Mouse (Mus musculus): ENCODE results near the gene Neurog2.

The Neurog2 gene

DNA sequence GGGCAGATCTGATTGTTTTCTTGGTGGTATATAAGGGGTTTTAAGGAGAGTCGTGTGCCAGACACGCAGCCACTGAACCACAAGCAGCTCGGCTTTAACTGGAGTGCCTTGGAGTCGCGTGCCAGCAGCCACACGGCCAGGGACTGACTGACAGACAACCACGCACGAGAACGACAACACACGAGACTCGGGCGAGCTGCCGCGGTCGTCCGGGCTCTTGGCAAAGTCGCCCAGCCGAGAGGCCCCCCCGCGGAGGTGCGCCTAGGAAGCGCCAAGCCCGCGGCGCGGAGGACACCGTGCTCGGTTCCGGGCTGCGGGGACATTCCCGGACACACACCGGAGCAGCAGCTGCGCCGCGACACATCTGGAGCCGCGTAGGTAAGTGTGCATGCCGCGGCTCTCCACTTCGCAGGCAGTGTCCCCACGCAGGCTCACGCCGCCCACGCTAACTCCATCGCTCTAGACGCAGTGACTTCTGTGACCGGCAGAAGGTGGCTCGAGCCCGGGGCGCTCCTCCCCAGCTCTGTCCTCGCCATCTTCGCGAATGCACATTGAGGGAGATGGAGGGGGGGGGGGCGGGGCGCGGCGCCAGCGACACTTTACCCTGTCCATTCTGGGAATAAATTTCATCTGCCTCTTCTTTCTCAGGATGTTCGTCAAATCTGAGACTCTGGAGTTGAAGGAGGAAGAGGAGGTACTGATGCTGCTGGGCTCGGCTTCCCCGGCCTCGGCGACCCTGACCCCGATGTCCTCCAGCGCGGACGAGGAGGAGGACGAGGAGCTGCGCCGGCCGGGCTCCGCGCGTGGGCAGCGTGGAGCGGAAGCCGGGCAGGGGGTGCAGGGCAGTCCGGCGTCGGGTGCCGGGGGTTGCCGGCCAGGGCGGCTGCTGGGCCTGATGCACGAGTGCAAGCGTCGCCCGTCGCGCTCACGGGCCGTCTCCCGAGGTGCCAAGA, at the start of gene Neurog2:
TSS of gene Neurog2 (plus strand) at position 56 of the 953 bp plus-strand sequence.
- no peak for DNase-seq

- no peak for DNase-seq
Observed at GRCm38 (mm10) chr3:127597136-127597535, 35.8 kb upstream of the Neurog2 start.

- no peak for DNase-seq
Observed at GRCm38 (mm10) chr3:127608109-127608508, 24.8 kb upstream of the Neurog2 start.

DNA sequence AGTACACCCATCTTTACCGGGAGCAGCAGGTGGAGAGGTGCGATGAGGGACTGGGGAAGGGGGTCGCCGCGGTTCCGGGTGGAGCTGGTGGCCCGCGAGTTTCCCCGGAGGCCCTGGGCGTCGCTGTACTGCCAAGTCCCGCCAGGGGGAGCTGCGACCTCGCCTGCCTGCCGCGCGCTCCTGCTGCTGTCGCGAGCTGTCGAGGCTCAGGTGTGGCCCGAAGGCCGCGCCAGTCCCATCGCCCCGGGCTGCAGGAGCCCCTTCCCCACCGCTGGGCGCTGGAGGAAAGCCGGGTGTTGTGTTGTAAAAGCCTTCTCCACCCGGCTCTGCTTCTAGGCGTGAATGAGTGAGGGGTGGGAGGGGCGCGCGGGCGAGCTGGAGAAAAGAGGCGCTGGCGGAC, 7.6 kb upstream of the Neurog2 start:
- peak; percentile 55 to 77 for DNase-seq

DNA sequence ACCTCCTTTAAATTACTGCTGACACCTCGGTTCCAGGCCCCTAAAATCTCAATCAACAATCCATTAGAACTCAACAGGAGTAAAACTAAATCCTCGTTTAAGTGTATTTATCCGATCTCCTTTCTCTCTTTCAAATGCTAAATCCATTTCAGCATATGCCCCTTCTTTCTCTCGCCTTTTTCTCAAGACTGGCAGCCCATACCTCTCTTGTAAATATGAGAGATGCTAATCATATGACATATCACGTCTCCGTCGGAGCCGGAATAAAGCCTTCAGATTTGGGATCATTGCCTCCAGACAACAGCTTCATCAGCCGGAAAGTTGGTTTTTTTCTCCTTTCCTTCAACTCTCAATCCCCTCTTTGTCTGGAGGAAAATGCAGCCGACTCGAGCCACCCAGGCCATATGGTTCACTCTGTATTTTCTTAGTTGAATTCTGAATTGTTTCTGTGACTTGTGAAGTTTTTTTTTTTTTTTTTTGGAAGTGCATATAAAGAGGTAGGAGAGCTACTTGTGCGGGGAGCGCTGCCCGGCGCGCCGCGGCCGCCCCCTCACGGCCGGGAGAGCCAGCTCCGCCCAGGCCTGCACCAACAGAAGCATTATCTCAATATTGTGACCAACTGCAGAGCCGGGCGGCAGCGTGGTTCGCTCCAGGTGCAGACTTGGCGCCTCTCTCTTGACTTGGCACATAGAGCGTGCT, 7.1 kb upstream of the Neurog2 start:
- DNase-seq, result no peak

GRCm38 (mm10) chr3:127626524-127626923, 6.4 kb upstream of the Neurog2 start:
- DNase-seq, result no peak

GRCm38 (mm10) chr3:127627151-127627955, 5.6 kb upstream of the Neurog2 start:
- DNase-seq, result no peak

- DNase-seq, result no peak
Observed at GRCm38 (mm10) chr3:127627956-127628310, 5.0 kb upstream of the Neurog2 start.

- DNase-seq, result no peak
Observed at GRCm38 (mm10) chr3:127628311-127629184, 4.4 kb upstream of the Neurog2 start.

DNA sequence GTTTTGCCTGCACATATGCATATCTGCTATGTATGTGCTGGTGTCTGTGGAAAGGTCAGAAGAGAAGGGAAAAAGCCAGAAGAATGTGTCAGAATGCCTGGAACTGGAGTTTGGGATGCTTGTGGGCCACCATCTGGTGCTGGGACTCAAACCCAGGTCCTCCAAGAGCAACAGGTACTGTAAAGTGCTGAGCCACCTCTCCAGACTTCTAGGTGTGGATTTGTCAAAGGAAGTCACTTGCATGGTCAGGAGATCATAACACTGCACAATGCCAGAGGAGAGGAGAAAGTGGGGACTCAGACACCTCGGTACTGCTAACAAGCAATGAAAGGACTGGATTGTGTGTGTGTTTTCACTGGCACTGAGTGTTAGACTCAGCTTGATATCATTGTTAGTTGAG, 2.7 kb upstream of the Neurog2 start:
- DNase-seq, result no peak

- no peak for DNase-seq
Observed at GRCm38 (mm10) chr3:127630735-127631372, 2.1 kb upstream of the Neurog2 start.

GRCm38 (mm10) chr3:127631582-127631981, 1.4 kb upstream of the Neurog2 start:
- DNase-seq, result no peak

GRCm38 (mm10) chr3:127632531-127632930, 404 bp upstream of the Neurog2 start:
- DNase-seq, result no peak

- peak; percentile 38 to 77 for DNase-seq
Observed at GRCm38 (mm10) chr3:127634101-127634983, 1.4 kb downstream of the Neurog2 start.

DNA sequence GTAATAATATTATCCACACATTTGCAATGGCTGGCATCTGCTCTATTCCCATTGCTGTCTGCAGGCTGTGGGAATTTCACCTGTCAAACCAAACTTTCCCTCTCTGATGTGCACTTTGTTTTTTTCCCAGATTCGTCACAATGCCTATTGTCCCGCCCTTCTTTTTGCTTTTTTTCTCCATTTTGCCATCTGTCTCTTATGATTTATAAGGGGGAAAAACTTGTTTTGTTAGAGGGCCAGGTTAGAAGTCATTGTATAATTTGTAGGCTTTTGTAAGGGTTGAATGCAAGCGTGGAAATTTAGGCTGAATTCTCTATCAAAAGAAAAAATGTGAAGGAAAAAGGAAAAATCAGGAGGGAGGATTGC, 2.0 kb downstream of the Neurog2 start:
- DNase-seq, result no peak

DNA sequence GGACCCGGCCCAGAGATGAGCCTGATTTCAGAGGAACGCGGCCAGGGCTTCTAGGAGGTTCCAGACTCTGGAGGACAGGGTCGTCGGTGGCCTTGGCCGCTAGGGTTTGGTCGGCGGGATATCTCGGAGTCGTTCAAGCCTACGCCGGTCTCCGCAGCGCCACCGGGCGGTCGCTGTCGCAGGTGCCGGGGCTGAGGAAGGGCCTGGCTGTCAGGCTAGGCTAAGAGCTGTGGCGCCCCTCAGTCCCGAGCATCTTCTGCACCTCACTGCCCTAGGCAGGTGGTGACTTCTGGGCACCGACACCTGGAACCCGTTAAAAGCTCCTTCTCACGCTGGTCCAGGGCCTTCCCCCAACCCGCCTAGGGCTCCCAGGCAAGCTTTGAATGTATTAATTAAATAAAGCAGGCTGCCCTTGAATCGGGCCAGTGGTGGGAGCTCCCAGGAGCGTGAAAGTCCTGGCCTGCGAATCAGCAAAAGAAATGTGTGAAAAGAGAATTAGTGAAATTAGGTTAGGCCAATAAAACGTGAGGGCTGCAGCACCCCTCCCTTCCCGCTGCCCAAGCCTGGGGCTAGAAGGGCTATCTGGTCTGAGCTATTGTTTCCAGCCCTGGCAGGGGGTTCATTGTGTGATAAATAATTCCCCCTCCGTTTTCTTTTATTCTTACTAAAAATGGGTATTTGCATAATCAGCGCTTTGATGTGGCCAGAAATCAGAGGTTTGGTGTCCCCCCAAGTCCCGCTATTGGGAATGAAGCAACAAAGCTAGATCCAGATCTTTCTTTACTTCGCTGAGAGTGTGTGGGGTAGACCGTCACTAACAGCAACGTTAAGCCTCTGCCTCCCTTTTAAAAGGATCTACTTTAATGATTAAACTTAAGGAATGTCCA, 7.2 kb downstream of the Neurog2 start:
- DNase-seq, result no peak

DNA sequence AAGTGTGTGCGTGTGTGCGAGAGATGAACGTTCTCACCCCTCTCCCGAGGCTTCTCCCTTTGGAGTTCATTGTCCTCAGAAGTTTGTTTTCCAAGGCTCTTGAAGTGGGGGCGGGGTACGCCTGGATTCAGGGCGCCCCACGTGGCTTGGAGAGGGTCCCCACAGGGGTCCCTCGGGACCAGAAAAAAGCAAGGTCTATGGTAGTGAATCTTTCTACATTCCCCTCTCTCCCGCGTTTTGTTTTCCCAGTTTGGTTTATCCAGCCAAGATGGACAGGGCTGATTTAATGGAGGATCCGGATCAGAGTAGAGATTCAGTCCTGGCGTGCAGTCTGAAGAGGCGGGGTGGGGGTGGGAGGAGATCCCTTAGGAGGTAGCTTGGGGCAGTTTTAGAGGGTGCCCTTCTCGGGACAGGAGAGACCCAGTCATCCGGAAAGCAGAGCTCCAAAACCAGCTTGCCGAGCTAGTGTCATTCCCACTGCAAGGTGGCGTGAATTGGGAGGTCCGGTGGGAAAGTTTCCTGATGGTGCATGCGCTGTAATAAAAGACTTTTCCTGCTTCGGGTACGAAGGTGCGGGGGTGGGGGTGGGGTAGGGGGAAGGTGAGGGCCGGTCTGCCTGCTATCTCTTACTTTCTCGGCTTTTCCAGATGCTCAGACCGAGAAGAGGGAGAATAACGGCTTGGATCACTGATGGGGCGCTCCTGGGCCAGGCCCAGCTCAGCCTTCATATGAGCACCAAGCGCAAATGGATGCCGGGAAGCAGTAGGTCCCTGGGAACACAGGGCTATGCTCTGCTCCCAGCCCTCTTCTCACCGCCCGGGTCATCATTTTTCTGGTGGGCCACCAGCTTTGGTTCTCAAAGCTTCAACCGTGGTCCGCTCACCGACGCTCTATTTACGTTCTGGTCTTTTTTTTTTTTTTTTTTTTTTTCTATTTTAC, 8.1 kb downstream of the Neurog2 start:
- DNase-seq, result no peak

DNA sequence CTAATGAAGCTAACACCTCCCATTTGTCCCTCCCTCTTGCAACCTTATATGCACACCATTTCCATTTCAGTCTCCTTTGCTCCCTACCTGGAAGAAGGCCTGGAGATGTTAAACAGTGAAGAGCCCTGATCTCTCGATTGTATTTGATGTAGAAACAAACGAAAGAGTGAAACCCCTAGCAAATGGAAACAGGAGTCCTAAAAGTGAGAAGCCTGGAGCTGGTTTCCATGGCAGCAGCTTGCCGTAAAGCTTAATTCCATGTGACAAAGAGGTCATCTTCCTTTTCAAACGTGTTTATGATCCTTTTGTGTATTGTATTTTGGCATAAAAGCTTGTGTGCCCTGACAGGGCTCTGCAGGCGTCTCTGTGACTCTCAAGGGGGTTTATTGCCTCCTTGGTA, 9.3 kb downstream of the Neurog2 start:
- DNase-seq, result no peak
